ENCODE assay signal across 13 mouse cellular contexts in the genomic region with DNA sequence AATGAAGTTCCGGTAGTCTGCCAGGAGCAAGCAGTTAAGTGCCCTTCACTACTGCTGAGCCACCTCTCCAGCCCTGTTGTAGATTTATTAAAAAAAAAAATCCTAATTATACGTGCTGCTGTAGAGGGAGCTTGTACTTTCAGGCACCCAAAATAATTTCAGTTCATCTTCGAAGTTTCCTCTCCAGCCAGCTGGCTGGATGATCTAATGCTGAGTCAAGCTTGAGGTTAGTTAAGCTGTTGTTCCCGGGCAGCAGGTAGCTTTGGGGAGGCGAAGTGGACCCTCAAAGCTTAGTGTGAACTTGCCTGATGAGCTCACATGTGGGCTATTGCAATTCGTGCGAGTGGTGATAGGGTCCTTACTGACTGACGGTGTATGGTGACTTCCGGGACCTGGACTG.
A peak's percentile ranks its signal among the peaks of the same experiment; 100 is the strongest.
DNase-seq lines count a peak whose midpoint lies in the region; ATAC-seq and TF ChIP-seq lines count a peak whose summit lies in the region.
"Had no signal": no experiment of that assay in that cellular context is flagged by ENCODE, and none has a peak within 500 bp of the region (broad histone marks: within the 10 kb centered on the region; RNA-seq: fewer than 3 reads in every experiment).

No protein-coding gene starts in this region.

- no peak overlapping the region for H3K4me2 ChIP-seq in heart, embryonic 15.5 days
- no peak overlapping the region for H3K4me2 ChIP-seq in lung, postnatal 0 days (replicated peaks; ENCODE audit: low read depth, low read length)
- H3K4me2 ChIP-seq in midbrain, postnatal 0 days (ENCODE audit: low read depth, low read length, poor library complexity, severe bottlenecking): peak overlapping the region; percentile 9; the same call in 1 of the 2 replicates
- H3K4me2 ChIP-seq: heart, embryonic 11.5 days; limb, embryonic 15.5 days had no signal

- H3K9me3 ChIP-seq in heart, embryonic 15.5 days (replicated peaks): no peaks in the 10 kb centered on the region
- no peaks in the 10 kb centered on the region for H3K9me3 ChIP-seq in lung, postnatal 0 days (ENCODE audit: low read length)
- H3K9me3 ChIP-seq in midbrain, postnatal 0 days (ENCODE audit: low read length): no peaks in the 10 kb centered on the region
- H3K9me3 ChIP-seq: limb, embryonic 15.5 days had no signal

- no peak overlapping the region for H3K4me3 ChIP-seq in heart, embryonic 15.5 days
- no peak overlapping the region for H3K4me3 ChIP-seq in lung, postnatal 0 days (ENCODE audit: low read depth, low read length)
- no peak overlapping the region for H3K4me3 ChIP-seq in midbrain, postnatal 0 days (ENCODE audit: low read depth, low read length)
- H3K4me3 ChIP-seq: gastrocnemius, adult 2 months; limb, embryonic 15.5 days had no signal

- H3K4me1 ChIP-seq in heart, embryonic 15.5 days (replicated peaks): peaks cover 54% of the 10 kb centered on the region
- H3K4me1 ChIP-seq in lung, postnatal 0 days (ENCODE audit: insufficient read depth, low read depth, low read length): peaks cover 13% of the 10 kb centered on the region; the same call in 1 of the 2 replicates
- peaks cover 9% of the 10 kb centered on the region for H3K4me1 ChIP-seq in midbrain, postnatal 0 days (ENCODE audit: insufficient read depth, low read length)

- DNase-seq in heart, postnatal 25 days (ENCODE audit: low spot score): no peak
- peak; percentile 27 for DNase-seq in lung, postnatal 0 days (ENCODE audit: low spot score)
- no peak for DNase-seq in lung, postnatal 14 days
- peak; percentile 32 for DNase-seq in MN1 (ENCODE audit: low spot score)
- DNase-seq in midbrain, postnatal 0 days (ENCODE audit: low spot score): no peak
- no peak for DNase-seq in frontal cortex, adult 2 months (ENCODE audit: extremely low spot score in 1 of 2, low spot score in 1 of 2)
- DNase-seq: cerebellum, adult 9-11 months; thymus, postnatal 25 days had no signal

- no peaks in the 10 kb centered on the region for H3K36me3 ChIP-seq in heart, embryonic 15.5 days
- no peaks in the 10 kb centered on the region for H3K36me3 ChIP-seq in lung, postnatal 0 days (ENCODE audit: insufficient read depth, low read length)
- no peaks in the 10 kb centered on the region for H3K36me3 ChIP-seq in midbrain, postnatal 0 days (ENCODE audit: insufficient read depth, low read length)

- TF ChIP-seq CTCF in lung, postnatal 0 days (IDR thresholded peaks at IDR 0.05): no peak
- no peak for TF ChIP-seq CTCF in midbrain, postnatal 0 days (IDR thresholded peaks at IDR 0.05)

- no peak for TF ChIP-seq EP300 in lung, postnatal 0 days (IDR thresholded peaks at IDR 0.05)

- peak overlapping the region; percentile 39; the same call in 1 of the 2 replicates for H3K27ac ChIP-seq in heart, embryonic 15.5 days
- peak overlapping the region; percentile 9 for H3K27ac ChIP-seq in lung, postnatal 0 days (ENCODE audit: low read length)
- H3K27ac ChIP-seq in midbrain, postnatal 0 days (ENCODE audit: low read depth, low read length): no peak overlapping the region; the same call in 1 of the 2 replicates
- H3K27ac ChIP-seq: gastrocnemius, adult 2 months; limb, embryonic 15.5 days had no signal

- H3K9ac ChIP-seq in heart, embryonic 15.5 days: no peak overlapping the region
- H3K9ac ChIP-seq in lung, postnatal 0 days (replicated peaks; ENCODE audit: low read depth): no peak overlapping the region
- H3K9ac ChIP-seq in midbrain, postnatal 0 days (replicated peaks; ENCODE audit: low read length, poor library complexity, severe bottlenecking): no peak overlapping the region
- H3K9ac ChIP-seq: limb, embryonic 15.5 days had no signal

- no peaks in the 10 kb centered on the region for H3K27me3 ChIP-seq in heart, embryonic 15.5 days
- H3K27me3 ChIP-seq in lung, postnatal 0 days (replicated peaks; ENCODE audit: insufficient read depth, low read length): no peaks in the 10 kb centered on the region
- no peaks in the 10 kb centered on the region for H3K27me3 ChIP-seq in midbrain, postnatal 0 days (ENCODE audit: insufficient read depth, low read length)
- H3K27me3 ChIP-seq: limb, embryonic 15.5 days had no signal

- WGBS in heart, embryonic 15.5 days: 75% methylated on average over 9 of the region's 9 CpGs
- WGBS in lung, postnatal 0 days: 55% methylated on average over 9 of the region's 9 CpGs
- WGBS in midbrain, postnatal 0 days: 84% methylated on average over 9 of the region's 9 CpGs

- intact Hi-C loops in heart, postnatal 25 days (cut with DNase I): loop anchor here (5.0 kb wide), 1 partner anchor 37 kb away; no protein-coding TSS in a partner anchor

- ATAC-seq in heart, embryonic 15.5 days (replicated peaks; ENCODE audit: insufficient number of reproducible peaks, insufficient read depth, low FRiP score, low read depth): no peak
- no peak for ATAC-seq in lung, postnatal 0 days
- no peak for ATAC-seq in midbrain, postnatal 0 days (ENCODE audit: low FRiP score)
- no peak for ATAC-seq in megakaryocyte, adult 5-6 weeks (ENCODE audit: poor library complexity, severe bottlenecking)

Comparison
In these comparisons a context has a peak if more than half of its experiments do, and no peak if none do; other contexts are left out.
1. DNase-seq: peak in lung, postnatal 0 days (single experiment) and MN1 (single experiment); none in heart, postnatal 25 days (single experiment), lung, postnatal 14 days (single experiment), midbrain, postnatal 0 days (single experiment) and frontal cortex, adult 2 months (0 of 2).